Mouse (Mus musculus) neural tube, embryonic 14.5 days (tissue): ENCODE data around the gene Stc2. TPM values are rescaled to one million over a fixed set of nuclear protein-coding genes. Genes with fewer than 3 reads are reported as not detected.

Source experiments
- ATAC-seq: fragments of 200-750 bp; cut with Nextera tagmentation; 2 replicates; pipeline ENCODE4 v1.8.0; 2017; ENCODE audit warnings: low read depth, mild to moderate bottlenecking, moderate TSS enrichment, moderate library complexity
- H3K27ac ChIP-seq: fragments of 300-500 bp; sonication (generic); 2 replicates; pipeline ENCODE4 v1.5.1; 2014; ENCODE audit warnings: low read depth, mild to moderate bottlenecking, control low read depth, low read length, moderate library complexity, mixed read lengths
- H3K27me3 ChIP-seq: fragments of 300-500 bp; sonication (generic); 2 replicates; pipeline ENCODE4 v1.6.1; 2014; ENCODE audit warnings: low read length; ENCODE audit not compliant: control insufficient read depth, insufficient read depth
- H3K36me3 ChIP-seq: fragments of 300-500 bp; sonication (generic); 2 replicates; pipeline ENCODE4 v1.6.1; 2014; ENCODE audit warnings: low read length, mixed read lengths; ENCODE audit not compliant: control insufficient read depth, insufficient read depth
- H3K4me1 ChIP-seq: fragments of 300-500 bp; sonication (generic); 2 replicates; pipeline ENCODE4 v1.6.1; 2014; ENCODE audit warnings: low read length; ENCODE audit not compliant: control insufficient read depth, insufficient read depth
- H3K4me2 ChIP-seq: fragments of 300-500 bp; sonication (generic); 2 replicates; pipeline ENCODE4 v1.6.1; 2014; ENCODE audit warnings: mild to moderate bottlenecking, low read depth, low read length, control low read depth
- H3K4me3 ChIP-seq: fragments of 300-500 bp; sonication (generic); 2 replicates; pipeline ENCODE4 v1.5.1; 2014; ENCODE audit warnings: low read depth, low read length, control low read depth, mixed read lengths
- H3K9ac ChIP-seq: fragments of 300-500 bp; sonication (generic); replicated peaks from 2 replicates; pipeline ENCODE4 v1.6.1; 2014; ENCODE audit warnings: low read depth, mild to moderate bottlenecking, control low read depth, low read length, mixed read lengths
- H3K9me3 ChIP-seq: fragments of 300-500 bp; sonication (generic); 2 replicates; pipeline ENCODE4 v1.6.1; 2016; ENCODE audit warnings: low read length; ENCODE audit not compliant: control insufficient read depth
- WGBS: fragments of 180-500 bp; shearing (Covaris S2); extraction: QIAGEN DNeasy Blood & Tissue Kit; methylation state at CpG from one replicate; pipeline ENCODE4 v1.1.7; 2014; 5-methylcytosine and 5-hydroxymethylcytosine counted together
- polyA plus RNA-seq: library from polyadenylated mRNA; unstranded; fragments of >200 nt; fragmentation: Nextera tagmentation; extraction: Ambion mirVana; gene quantifications from 2 replicates; pipeline ENCODE4 v1.2.1, GENCODE M21; 2014

Stc2 gene
- polyA plus RNA-seq, 1 experiment from 2014 or later, result 0.55 TPM

DNA sequence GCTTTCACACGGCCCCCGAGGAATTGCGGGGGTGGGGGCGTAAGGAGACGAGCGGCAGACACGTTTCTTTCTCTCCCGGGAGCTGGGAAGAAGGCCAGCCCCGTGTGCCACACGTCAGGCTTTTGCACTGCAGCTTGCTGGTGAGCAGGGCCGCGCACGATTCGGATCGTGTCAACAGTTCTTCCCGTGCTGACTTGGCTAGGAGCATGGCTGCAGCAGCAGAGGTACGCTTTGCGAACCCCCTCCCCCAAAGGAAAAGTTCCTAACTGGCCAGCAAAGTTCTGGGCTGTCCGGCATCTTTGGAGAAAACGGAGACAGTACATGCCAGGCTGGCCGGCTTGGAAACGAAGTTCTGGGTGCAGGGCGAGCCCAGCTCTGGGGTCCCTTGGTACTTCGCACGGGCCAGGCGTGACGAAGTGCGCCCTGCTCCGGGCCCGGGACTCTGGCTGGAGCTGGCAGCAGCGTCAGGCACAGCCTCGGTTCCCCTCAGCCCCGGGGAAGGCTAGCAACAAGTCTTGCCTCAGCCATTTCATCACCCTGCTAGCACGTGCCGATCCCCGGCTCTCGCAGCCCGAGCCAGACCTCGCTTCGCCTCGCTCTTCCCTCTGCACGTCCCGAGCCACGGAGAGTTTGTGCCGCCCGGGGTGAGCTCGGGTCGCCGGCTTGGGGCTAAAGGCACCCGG, 768 bp downstream of the Stc2 start:
- under 1% methylated on average over 50 of the region's 50 CpGs for WGBS
- no peak overlapping the region for H3K27ac ChIP-seq
- H3K27me3 ChIP-seq, result peaks cover 26% of the 10 kb centered on the region

DNA sequence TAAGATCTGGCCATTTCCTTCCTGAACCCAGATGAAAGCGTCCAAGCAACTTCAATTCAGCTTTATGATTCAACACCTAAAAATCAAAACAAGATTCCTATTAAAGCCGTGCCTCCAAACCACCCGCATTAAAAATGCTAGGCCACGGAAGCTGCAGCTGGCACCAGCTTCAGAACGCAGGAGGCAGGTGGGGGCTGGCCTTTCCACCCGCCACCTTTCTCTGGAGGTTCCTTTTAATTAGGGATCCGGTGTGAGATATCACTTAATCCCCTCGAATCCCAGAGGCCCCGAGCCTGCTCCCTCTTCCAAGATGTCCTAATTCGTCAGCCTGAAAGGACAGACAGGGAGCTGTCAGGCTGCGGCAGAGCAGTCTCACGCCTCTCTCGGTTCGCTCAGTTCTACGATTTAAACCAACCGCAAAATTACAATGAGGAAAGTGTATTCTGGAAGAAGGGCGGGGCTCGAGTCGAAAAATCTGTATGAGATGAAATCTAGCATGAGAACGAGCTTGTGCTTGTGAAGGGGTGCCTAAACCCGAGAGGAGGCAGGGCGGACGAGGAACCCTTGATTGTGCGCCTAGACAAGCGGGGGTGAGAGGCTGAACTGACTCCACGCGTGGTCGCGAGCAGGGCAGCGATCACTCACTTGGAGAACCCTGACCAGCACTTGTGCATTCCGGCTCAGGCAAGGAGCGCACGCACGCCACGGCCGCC, 1.5 kb downstream of the Stc2 start:
- no peaks in the 10 kb centered on the region for H3K36me3 ChIP-seq
- peak overlapping the region; percentile 54 for H3K4me3 ChIP-seq
- H3K4me1 ChIP-seq, result peaks cover 18% of the 10 kb centered on the region
- H3K27me3 ChIP-seq, result peaks cover 26% of the 10 kb centered on the region
- WGBS, result 1% methylated on average over 36 of the region's 36 CpGs
- ATAC-seq, result peak; percentile 25
- peak overlapping the region; percentile 41; the same call in 1 of the 2 replicates for H3K9ac ChIP-seq
- no peaks in the 10 kb centered on the region for H3K9me3 ChIP-seq
- peak overlapping the region; percentile 100 for H3K4me2 ChIP-seq
- no peak overlapping the region for H3K27ac ChIP-seq

More for the DNA sequence above, 768 bp downstream of the Stc2 start:
- Histone ChIP-seq H3K4me3 (peak overlapping the region; percentile 54), H3K36me3 (no peaks in the 10 kb centered on the region), H3K4me2 (peak overlapping the region; percentile 100), H3K9ac (peak overlapping the region; percentile 47; the same call in 1 of the 2 replicates), H3K9me3 (no peaks in the 10 kb centered on the region), H3K4me1 (peaks cover 18% of the 10 kb centered on the region)
- peak; percentile 73 for ATAC-seq

DNA sequence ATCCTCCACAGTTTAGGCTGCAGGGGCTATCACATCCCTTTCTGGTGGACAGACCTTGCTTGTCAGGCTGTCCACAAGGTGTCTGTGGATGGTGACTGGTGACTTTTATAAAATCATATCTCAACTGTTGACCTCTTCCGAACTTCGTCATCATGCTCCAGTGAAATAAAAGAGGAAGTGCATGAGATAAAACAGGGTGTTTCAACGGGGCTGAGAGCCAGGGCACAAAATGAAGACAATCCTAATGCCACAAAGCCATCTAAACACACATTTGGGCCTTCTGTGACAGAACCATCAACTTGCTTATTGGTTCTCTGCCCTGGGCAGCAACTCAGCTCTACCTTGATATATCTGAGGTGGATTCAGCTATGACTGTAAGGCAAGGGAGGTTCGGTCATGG, 3.0 kb downstream of the Stc2 start:
- WGBS, result 93% methylated on average over 4 of the region's 4 CpGs
- Histone ChIP-seq H3K36me3 (no peaks in the 10 kb centered on the region), H3K4me3 (no peak overlapping the region), H3K9me3 (no peaks in the 10 kb centered on the region), H3K27me3 (peaks cover 21% of the 10 kb centered on the region), H3K27ac (no peak overlapping the region), H3K4me2 (no peak overlapping the region), H3K9ac (no peak overlapping the region), H3K4me1 (peaks cover 18% of the 10 kb centered on the region)
- no peak for ATAC-seq

DNA sequence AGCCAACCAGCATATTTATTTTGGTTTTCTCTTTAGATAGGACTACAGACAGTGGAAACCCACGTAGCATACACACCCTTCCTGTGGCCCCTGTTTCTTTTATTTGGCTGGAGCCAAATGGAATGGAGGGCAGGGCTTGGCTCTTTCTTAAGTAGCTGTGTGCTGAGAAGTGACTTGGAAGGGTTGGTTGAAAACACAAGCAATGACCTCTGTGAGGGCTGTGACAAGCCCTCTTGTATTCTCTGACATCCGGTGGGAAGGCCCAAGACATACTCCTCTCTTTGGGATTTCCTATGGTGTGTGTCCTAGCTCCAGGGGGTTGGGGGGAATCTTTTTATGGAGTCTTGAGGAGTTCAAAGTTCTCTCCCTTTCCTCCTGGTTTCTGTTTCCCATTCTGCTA, 3.5 kb downstream of the Stc2 start:
- Histone ChIP-seq H3K27me3 (peaks cover 18% of the 10 kb centered on the region), H3K36me3 (no peaks in the 10 kb centered on the region), H3K4me3 (no peak overlapping the region), H3K9me3 (no peaks in the 10 kb centered on the region), H3K27ac (no peak overlapping the region), H3K9ac (no peak overlapping the region), H3K4me2 (no peak overlapping the region), H3K4me1 (peaks cover 18% of the 10 kb centered on the region)
- 87% methylated on average over 2 of the region's 2 CpGs for WGBS
- no peak for ATAC-seq

DNA sequence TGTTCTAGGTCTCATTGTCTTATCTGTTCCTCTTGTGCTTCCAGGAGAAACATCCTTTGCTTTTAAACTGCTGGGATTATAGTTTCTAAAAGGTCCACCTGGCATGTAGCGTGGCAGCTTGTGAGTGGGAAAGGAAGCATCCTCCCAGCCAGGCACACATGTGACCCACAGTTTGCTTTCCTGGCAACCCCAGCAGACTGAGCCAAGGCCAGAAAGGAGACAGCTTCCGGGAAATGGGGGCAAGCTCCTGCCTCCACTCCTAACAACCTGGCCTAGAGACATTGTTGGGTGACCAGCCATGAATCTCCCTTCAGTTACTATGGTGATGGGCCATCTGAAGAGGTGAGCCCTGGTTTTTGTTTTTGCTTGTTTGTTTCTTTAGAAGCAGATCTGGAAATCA, 3.9 kb downstream of the Stc2 start:
- Histone ChIP-seq H3K36me3 (no peaks in the 10 kb centered on the region), H3K9ac (no peak overlapping the region), H3K9me3 (no peaks in the 10 kb centered on the region), H3K27me3 (peaks cover 16% of the 10 kb centered on the region), H3K27ac (no peak overlapping the region), H3K4me3 (no peak overlapping the region), H3K4me1 (peaks cover 18% of the 10 kb centered on the region), H3K4me2 (no peak overlapping the region)
- ATAC-seq, result no peak
- 92% methylated on average over 2 of the region's 2 CpGs for WGBS

DNA sequence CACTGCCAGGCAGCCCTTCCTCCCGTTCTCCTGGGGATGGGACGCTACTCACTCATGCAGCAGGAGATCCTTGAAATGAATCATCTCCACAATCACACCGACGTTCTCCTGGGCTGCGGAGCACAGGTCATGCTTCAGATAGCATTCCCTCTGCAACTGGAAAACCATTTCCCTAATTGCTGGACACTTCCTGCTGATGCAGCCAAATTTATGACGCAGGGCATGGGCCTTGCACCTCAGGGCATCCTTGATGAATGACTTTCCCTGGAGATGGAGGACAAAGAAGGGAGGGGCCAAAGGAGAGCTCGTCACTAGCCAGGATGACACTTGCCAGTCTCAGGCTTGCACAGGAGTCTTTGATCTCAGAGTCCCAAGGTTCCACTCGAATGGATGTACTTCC, 4.6 kb downstream of the Stc2 start:
- ATAC-seq, result no peak
- Histone ChIP-seq H3K4me2 (no peak overlapping the region), H3K4me3 (no peak overlapping the region), H3K9me3 (no peaks in the 10 kb centered on the region), H3K36me3 (no peaks in the 10 kb centered on the region), H3K27ac (no peak overlapping the region), H3K4me1 (peaks cover 12% of the 10 kb centered on the region), H3K27me3 (peaks cover 11% of the 10 kb centered on the region), H3K9ac (no peak overlapping the region)
- 42% methylated on average over 8 of the region's 8 CpGs for WGBS

DNA sequence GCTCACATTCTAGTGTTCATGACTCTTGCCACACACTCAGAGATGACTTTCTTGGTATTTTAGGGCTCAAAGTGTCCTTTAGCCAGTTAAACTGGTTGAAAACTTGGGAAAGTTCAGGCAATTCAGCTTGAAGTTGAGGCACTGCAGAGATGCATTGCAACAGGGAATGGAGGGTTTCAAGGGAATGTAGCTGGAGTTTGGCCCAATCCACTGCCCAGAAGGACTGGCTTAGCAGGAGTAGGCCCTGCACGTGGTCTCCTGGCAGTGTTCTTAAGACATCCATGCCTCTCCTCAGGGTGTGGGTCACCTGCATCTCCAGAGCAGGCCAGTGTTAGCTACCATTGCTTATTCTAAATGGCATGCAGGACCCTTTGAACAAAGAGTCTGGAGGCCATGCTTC, 7.0 kb downstream of the Stc2 start:
- WGBS, result 88% methylated on average over 1 of the region's 1 CpGs
- no peaks in the 10 kb centered on the region for H3K27me3 ChIP-seq
- H3K9me3 ChIP-seq, result no peaks in the 10 kb centered on the region
- no peak overlapping the region for H3K27ac ChIP-seq
- H3K4me1 ChIP-seq, result no peaks in the 10 kb centered on the region
- no peak overlapping the region for H3K4me3 ChIP-seq
- H3K9ac ChIP-seq, result no peak overlapping the region
- H3K4me2 ChIP-seq, result no peak overlapping the region
- ATAC-seq, result no peak
- H3K36me3 ChIP-seq, result no peaks in the 10 kb centered on the region

DNA sequence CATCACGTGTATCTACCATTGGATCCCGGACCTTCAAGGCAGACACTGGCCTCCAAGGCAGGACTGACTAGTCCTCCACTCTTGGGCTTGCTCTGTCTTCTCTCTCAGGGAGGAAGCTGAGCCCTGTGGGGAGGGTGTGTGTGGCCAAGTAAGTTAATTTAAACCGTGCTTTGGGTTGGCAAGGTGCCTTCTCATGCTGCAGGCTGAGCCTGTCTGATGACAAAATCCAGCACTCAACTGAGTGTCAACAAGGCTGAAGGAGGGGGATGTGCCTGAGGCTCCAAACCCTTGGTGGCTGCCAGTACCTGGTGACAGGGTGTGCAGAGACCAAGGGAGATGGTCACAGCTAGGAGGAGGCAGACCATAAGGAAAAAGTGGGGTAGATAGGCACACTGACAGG, 7.5 kb downstream of the Stc2 start:
- no peaks in the 10 kb centered on the region for H3K4me1 ChIP-seq
- 83% methylated on average over 3 of the region's 3 CpGs for WGBS
- no peak for ATAC-seq
- no peaks in the 10 kb centered on the region for H3K9me3 ChIP-seq
- H3K4me3 ChIP-seq, result no peak overlapping the region
- H3K27ac ChIP-seq, result no peak overlapping the region
- no peaks in the 10 kb centered on the region for H3K36me3 ChIP-seq
- H3K27me3 ChIP-seq, result no peaks in the 10 kb centered on the region
- H3K9ac ChIP-seq, result no peak overlapping the region
- no peak overlapping the region for H3K4me2 ChIP-seq

DNA sequence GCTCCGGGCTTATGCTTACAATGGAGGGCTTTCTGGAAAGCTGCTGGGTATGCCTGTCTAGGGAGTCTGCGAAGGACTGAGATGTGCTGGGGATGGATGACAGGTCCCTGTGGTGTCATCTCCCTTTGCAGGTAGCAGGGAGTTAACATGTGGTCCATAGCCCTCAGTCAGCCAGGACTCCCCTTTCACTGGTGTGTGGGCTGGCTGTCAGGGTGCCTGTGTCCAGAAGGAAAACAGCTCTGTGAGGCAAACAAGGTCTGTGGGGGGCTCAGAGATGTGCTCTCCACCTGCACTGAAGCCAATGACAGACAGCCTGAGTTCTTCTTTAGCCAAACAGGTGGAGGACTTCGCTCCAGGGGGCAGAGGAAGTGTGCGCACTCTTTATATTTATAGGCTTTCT, 8.8 kb downstream of the Stc2 start:
- 92% methylated on average over 4 of the region's 4 CpGs for WGBS
- Histone ChIP-seq H3K27me3 (no peaks in the 10 kb centered on the region), H3K4me1 (no peaks in the 10 kb centered on the region)

More for the DNA sequence above, 8.8 kb downstream of the Stc2 start:
- Histone ChIP-seq H3K9me3 (no peaks in the 10 kb centered on the region), H3K9ac (no peak overlapping the region), H3K4me2 (no peak overlapping the region), H3K4me3 (no peak overlapping the region), H3K36me3 (no peaks in the 10 kb centered on the region), H3K27ac (no peak overlapping the region)
- ATAC-seq, result no peak
